Comparison of ENCODE assay signal across 14 mouse cellular contexts in genomic region chr2:164002637-164003036, GRCm38 (mm10). TPM values are rescaled to one million over a fixed set of nuclear protein-coding genes. Genes with fewer than 3 reads are reported as not detected.
DNase-seq lines count a peak whose midpoint lies in the region.
"Had no signal": no experiment of that assay in that cellular context is flagged by ENCODE, and none has a peak within 500 bp of the region (broad histone marks: within the 10 kb centered on the region; RNA-seq: fewer than 3 reads in every experiment).

No protein-coding gene starts in this region.

- intact Hi-C loops in heart, postnatal 25 days (cut with DNase I): no loop called here

- peak; percentile 78 for DNase-seq in heart, adult 11 months
- no peak for DNase-seq in heart, postnatal 25 days (ENCODE audit: low spot score)
- peak; percentile 59 to 64 for DNase-seq in left cerebral cortex, adult 18-20 months (ENCODE audit: low spot score in 2 of 2)
- DNase-seq in left cerebral cortex, adult 11 months (ENCODE audit: low spot score): no peak
- DNase-seq in right cerebral cortex, adult 2 months (ENCODE audit: low spot score in 2 of 2): peak; percentile 69 to 71
- no peak for DNase-seq in right cerebral cortex, postnatal 4 days
- no peak for DNase-seq in spleen, adult 12 weeks (ENCODE audit: low spot score)
- DNase-seq: adrenal gland, postnatal 10 days; cerebellum, adult 11 months; cerebellum, adult 9-10 months; cerebellum, postnatal 36 days; heart, postnatal 14 days; kidney, adult 18-20 months; kidney, postnatal 4 days had no signal

RNA-seq across cellular contexts. Expression of gene Ywhab, which starts 7.9 kb away (rescaled TPM):
- total RNA-seq in heart, postnatal 25 days (2021): 10 to 100 TPM; 74.3 to 82.2 TPM
- total RNA-seq in left cerebral cortex, adult 18-20 months (2021): 100 to 1,000 TPM; 469 to 487 TPM

RNA-seq across cellular contexts. Expression of gene Pabpc1l, which starts 22.6 kb away (rescaled TPM):
- total RNA-seq in heart, postnatal 25 days (2021): 1 to 10 TPM in 1 of 2 experiments, under 1 TPM in 1; 0.96 to 1.3 TPM
- total RNA-seq in left cerebral cortex, adult 18-20 months (2021): 1 to 10 TPM in 1 of 2 experiments, under 1 TPM in 1; 0.51 to 1.3 TPM

Comparison
In these comparisons a context has a peak if more than half of its experiments do, and no peak if none do; other contexts are left out.
1. DNase-seq: peak in heart, adult 11 months (single experiment), left cerebral cortex, adult 18-20 months (2 of 2) and right cerebral cortex, adult 2 months (2 of 2); none in heart, postnatal 25 days (single experiment), left cerebral cortex, adult 11 months (single experiment), right cerebral cortex, postnatal 4 days (single experiment) and spleen, adult 12 weeks (single experiment).
2. RNA of gene Ywhab, which starts 7.9 kb away (total RNA-seq): 469 to 487 TPM in left cerebral cortex, adult 18-20 months; 74.3 to 82.2 TPM in heart, postnatal 25 days; every median in the first group is over 4 times any median in the second.